Mouse (Mus musculus) MEL-GATA-1-ER (cell line): ENCODE measurements at regions not wholly inside any gene's neighbourhood (a gene's known extent, or its start where the extent isn't known, plus 50 kb on each side); places are given as distances from the start of the nearest gene placed in this dataset.

Source experiments
- DNase-seq: peaks from one replicate; pipeline ENCODE4 v3.0.0-alpha.2; 2012; ENCODE audit warnings: low read depth; ENCODE audit errors: extremely low read depth

- no peak for DNase-seq
Observed at GRCm38 (mm10) chr13:34800906-34801305, 66.3 kb downstream of the Fam50b start.

- no peak for DNase-seq
Observed at GRCm38 (mm10) chr13:34806532-34807092, 68.5 kb upstream of the Prpf4b start.

- DNase-seq = no peak
Observed at GRCm38 (mm10) chr13:34809536-34809935, 65.6 kb upstream of the Prpf4b start.

- no peak for DNase-seq
Observed at GRCm38 (mm10) chr13:34814161-34815056, 60.7 kb upstream of the Prpf4b start.

- no peak for DNase-seq
Observed at GRCm38 (mm10) chr13:34815057-34815410, 60.1 kb upstream of the Prpf4b start.

- DNase-seq = no peak
Observed at GRCm38 (mm10) chr13:34818211-34818610, 56.9 kb upstream of the Prpf4b start.

- peak; percentile 61 for DNase-seq
Observed at GRCm38 (mm10) chr13:34820423-34820822, 54.7 kb upstream of the Prpf4b start.

GRCm38 (mm10) chr13:34821946-34822345 is 53.2 kb upstream of the Prpf4b start:
- DNase-seq = no peak

- DNase-seq = no peak
Observed at GRCm38 (mm10) chr13:34824157-34824556, 50.9 kb upstream of the Prpf4b start.
